Comparison of ENCODE assay signal across 14 mouse cellular contexts in genomic region chr6:136421059-136421458, GRCm38 (mm10). TPM values are rescaled to one million over a fixed set of nuclear protein-coding genes. Genes with fewer than 3 reads are reported as not detected.
A peak's percentile ranks its signal among the peaks of the same experiment; 100 is the strongest.
DNase-seq lines count a peak whose midpoint lies in the region; ATAC-seq and TF ChIP-seq lines count a peak whose summit lies in the region.
"Had no signal": no experiment of that assay in that cellular context is flagged by ENCODE, and none has a peak within 500 bp of the region (broad histone marks: within the 10 kb centered on the region; RNA-seq: fewer than 3 reads in every experiment).

No protein-coding gene starts in this region.

- TF ChIP-seq CTCF in intestine, postnatal 0 days (IDR thresholded peaks at IDR 0.05; ENCODE audit: low read depth), result peak; percentile 46
- peak; percentile 44 to 73 (median 64) for TF ChIP-seq CTCF in MEL (IDR thresholded peaks at IDR 0.05 in 2 of 3, conservative IDR thresholded peaks at IDR 0.05 in 1 of 3; ENCODE audit: control insufficient read depth in 1 of 3, insufficient read depth in 1 of 3, low read depth in 2 of 3, low read length in 3 of 3, poor library complexity in 1 of 3, severe bottlenecking in 1 of 3)

- ATAC-seq in intestine, postnatal 0 days, result no peak
- no peak for ATAC-seq in intestine, embryonic 16.5 days
- ATAC-seq in megakaryocyte progenitor cell, adult 5-6 weeks (replicated peaks; ENCODE audit: poor library complexity), result peak; percentile 79
- no peak for ATAC-seq in erythroblast, adult 5-6 weeks (replicated peaks; ENCODE audit: low FRiP score, poor library complexity, severe bottlenecking)

- no peak for TF ChIP-seq EP300 in MEL (IDR thresholded peaks at IDR 0.05; ENCODE audit: low read depth in 1 of 2, low read length in 2 of 2)

- H3K27me3 ChIP-seq in intestine, postnatal 0 days (replicated peaks; ENCODE audit: control insufficient read depth, insufficient read depth, low read length), result no peaks in the 10 kb centered on the region
- H3K27me3 ChIP-seq in intestine, embryonic 16.5 days (replicated peaks; ENCODE audit: control insufficient read depth, insufficient read depth, low read length), result no peaks in the 10 kb centered on the region
- no peaks in the 10 kb centered on the region for H3K27me3 ChIP-seq in MEL (ENCODE audit: control insufficient read depth in 1 of 2, insufficient read depth in 2 of 2, low read length in 2 of 2)

- H3K27ac ChIP-seq in intestine, postnatal 0 days (ENCODE audit: low read depth, low read length), result no peak overlapping the region
- no peak overlapping the region for H3K27ac ChIP-seq in intestine, embryonic 16.5 days (ENCODE audit: low read length)
- no peak overlapping the region for H3K27ac ChIP-seq in MEL (ENCODE audit: control insufficient read depth, low read depth, low read length)
- H3K27ac ChIP-seq: macrophage had no signal

- H3K9me3 ChIP-seq in intestine, postnatal 0 days (ENCODE audit: control insufficient read depth), result no peaks in the 10 kb centered on the region
- no peaks in the 10 kb centered on the region for H3K9me3 ChIP-seq in intestine, embryonic 16.5 days (ENCODE audit: control insufficient read depth, low read length)
- H3K9me3 ChIP-seq in MEL (replicated peaks; ENCODE audit: insufficient read depth, low read length), result no peaks in the 10 kb centered on the region

- no peak overlapping the region for H3K9ac ChIP-seq in intestine, postnatal 0 days (ENCODE audit: low read depth, low read length)
- H3K9ac ChIP-seq in intestine, embryonic 16.5 days (ENCODE audit: low read depth, low read length), result no peak overlapping the region
- H3K9ac ChIP-seq in MEL (ENCODE audit: control insufficient read depth, low read depth, low read length, poor library complexity, severe bottlenecking), result no peak overlapping the region

- H3K4me2 ChIP-seq in intestine, postnatal 0 days (replicated peaks; ENCODE audit: low read depth), result no peak overlapping the region
- no peak overlapping the region for H3K4me2 ChIP-seq in intestine, embryonic 16.5 days (ENCODE audit: low read depth, low read length)

- TF ChIP-seq RAD21 in MEL (IDR thresholded peaks at IDR 0.05; ENCODE audit: low read depth, low read length), result peak; percentile 19; the same call in 1 of the 2 replicates

- H3K36me3 ChIP-seq in intestine, postnatal 0 days (ENCODE audit: control insufficient read depth, insufficient read depth), result no peaks in the 10 kb centered on the region
- H3K36me3 ChIP-seq in intestine, embryonic 16.5 days (ENCODE audit: control insufficient read depth, insufficient read depth, low read length), result no peaks in the 10 kb centered on the region
- H3K36me3 ChIP-seq in MEL (ENCODE audit: control insufficient read depth in 1 of 2, insufficient read depth in 2 of 2, low read length in 2 of 2), result peaks cover 0 to 2% of the 10 kb centered on the region in 2 experiments; a peak in 1 of 4 replicates

- H3K79me2 ChIP-seq in MEL (ENCODE audit: control insufficient read depth, insufficient read depth, low read length, poor library complexity), result no peaks in the 10 kb centered on the region

- no peak overlapping the region for H3K4me3 ChIP-seq in intestine, postnatal 0 days (ENCODE audit: low read depth, low read length)
- no peak overlapping the region for H3K4me3 ChIP-seq in intestine, embryonic 16.5 days (ENCODE audit: low read length)
- H3K4me3 ChIP-seq in MEL (ENCODE audit: control insufficient read depth in 1 of 2, insufficient read depth in 1 of 2, low read depth in 2 of 2, low read length in 2 of 2), result no peak overlapping the region

- DNase-seq in B cell, adult 2 months, result peak; percentile 56 to 57
- peak; percentile 81 for DNase-seq in MEL (ENCODE audit: low read depth, low spot score)
- no peak for DNase-seq in urinary bladder, postnatal 10 days (ENCODE audit: low spot score)
- DNase-seq in adrenal gland, adult (ENCODE audit: inconsistent age in 2 of 2, low spot score in 1 of 2), result no peak
- DNase-seq: embryo, embryonic 11 days had no signal

- no peaks in the 10 kb centered on the region for H3K4me1 ChIP-seq in intestine, postnatal 0 days (replicated peaks; ENCODE audit: control insufficient read depth, insufficient read depth, low read length)
- H3K4me1 ChIP-seq in intestine, embryonic 16.5 days (ENCODE audit: control insufficient read depth, insufficient read depth, low read length), result 0 out of 2 replicates have a peak, but pooled peaks cover 4% of the 10 kb centered on the region
- peaks cover 0 to 3% of the 10 kb centered on the region in 2 experiments; a peak in 1 of 4 replicates for H3K4me1 ChIP-seq in MEL (ENCODE audit: control insufficient read depth in 1 of 2, insufficient read depth in 2 of 2, low read length in 2 of 2)

- WGBS in intestine, postnatal 0 days, result 68% methylated on average over 3 of the region's 3 CpGs
- 63% methylated on average over 3 of the region's 3 CpGs for WGBS in intestine, embryonic 16.5 days

- no peak for TF ChIP-seq POLR2A in MEL (IDR thresholded peaks at IDR 0.05; ENCODE audit: control insufficient read depth in 1 of 2, insufficient read depth in 1 of 2, low read depth in 1 of 2, low read length in 2 of 2, poor library complexity in 1 of 2)

TF ChIP-seq in MEL, 35 proteins besides CTCF, POLR2A, EP300 and RAD21:
- TF ChIP-seq SMC3 (IDR thresholded peaks at IDR 0.05; ENCODE audit: low read depth, low read length) (peak; percentile 40), SIN3A (IDR thresholded peaks at IDR 0.05; ENCODE audit: low read length) (0 out of 2 replicates have a peak, but pooled peaks have one; percentile 16), TCF12 (IDR thresholded peaks at IDR 0.05; ENCODE audit: low read depth, low read length) (0 out of 2 replicates have a peak, but pooled peaks have one; percentile 18), NELFE (IDR thresholded peaks at IDR 0.05; ENCODE audit: low read depth, low read length) (no peak)

RNA-seq across cellular contexts. Expression of gene E330021D16Rik, which starts 5.7 kb away (rescaled TPM):
- polyA plus RNA-seq in intestine, postnatal 0 days (2015; fragmentation: Nextera tagmentation; extraction: Ambion mirVana), result not detected in 2 replicates
- not detected in 2 replicates for polyA plus RNA-seq in intestine, embryonic 16.5 days (2015; fragmentation: Nextera tagmentation; extraction: Ambion mirVana)
- not detected in 2 replicates for total RNA-seq in MEL (2012; rRNA removed)
- polyA plus RNA-seq in MEL (2012; ENCODE audit: insufficient read depth in 1 of 2, insufficient read length in 2 of 2, low read depth in 1 of 2, low replicate concordance in 2 of 2, missing spikeins in 1 of 2), result not detected
- not detected in 2 replicates for total RNA-seq in megakaryocyte progenitor cell, adult 5-6 weeks (2015)
- not detected in 2 replicates for total RNA-seq in megakaryocyte progenitor cell, adult 5-6 weeks (2017)
- not detected in 2 replicates for total RNA-seq in erythroblast, adult 5-6 weeks (2015; ENCODE audit: low replicate concordance)
- total RNA-seq in erythroblast, adult 5-6 weeks (2017; ENCODE audit: low replicate concordance), result not detected in 2 replicates
- total RNA-seq: adrenal gland, adult 2 months; gastrocnemius, adult 18-20 months had no signal
- polyA plus RNA-seq: adrenal gland, adult 2 months; intestine, embryonic 14.5 days; macrophage; stomach, embryonic 16.5 days had no signal

Comparison
In these comparisons a context has a peak if more than half of its experiments do, and no peak if none do; other contexts are left out.
1. DNase-seq: peak in B cell, adult 2 months (2 of 2) and MEL (single experiment); none in urinary bladder, postnatal 10 days (single experiment) and adrenal gland, adult (0 of 2).